Mouse (Mus musculus): Measurements from ENCODE around the gene Snrpf.
"Not testable (repeated sequence)": the region's sequence is repeated elsewhere in the genome, so short reads cannot be mapped to it uniquely, and the experiment has no call there.

Snrpf gene

DNA sequence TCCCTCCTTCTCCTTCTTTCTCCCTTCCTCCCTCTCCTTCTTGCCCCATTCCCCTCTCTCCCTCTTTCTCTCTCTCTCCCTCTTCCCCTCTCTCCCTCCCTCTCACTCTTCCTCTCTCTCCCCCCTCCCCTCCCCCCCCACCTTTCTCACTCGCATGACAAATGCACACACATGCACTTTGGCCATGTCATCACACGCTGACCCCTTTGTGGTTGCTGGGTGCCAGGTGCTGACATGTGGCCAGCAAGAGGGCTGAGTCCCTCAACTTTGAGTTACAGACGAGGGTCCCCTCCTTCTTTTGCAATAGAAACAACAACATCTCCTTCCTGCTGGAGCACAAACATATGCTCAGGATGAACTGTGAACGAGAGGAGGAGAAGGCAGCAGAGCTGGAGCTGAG, 14.5 kb downstream of the Snrpf start:
- no peak for DNase-seq

GRCm38 (mm10) chr10:93572209-93572608, 17.3 kb downstream of the Snrpf start:
- no peak for DNase-seq

DNA sequence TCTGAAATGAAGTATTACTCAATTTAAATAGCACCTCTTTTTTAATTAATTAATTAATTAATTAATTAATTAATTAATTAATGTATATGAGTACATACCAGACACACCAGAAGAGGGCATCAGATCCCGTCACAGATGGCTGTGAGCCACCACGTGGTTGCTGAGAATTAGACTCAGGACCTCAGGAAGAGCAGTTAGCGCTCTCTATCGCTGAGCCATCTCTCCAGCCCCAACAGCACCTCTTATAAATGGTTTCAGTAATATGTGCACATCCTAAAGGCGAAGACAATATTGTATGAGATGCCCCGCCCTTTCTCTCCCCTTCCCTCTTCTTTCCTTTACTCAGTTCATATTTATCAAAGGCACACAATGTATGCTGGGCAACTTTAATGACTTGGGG, 20.8 kb downstream of the Snrpf start:
- DNase-seq, result no peak

DNA sequence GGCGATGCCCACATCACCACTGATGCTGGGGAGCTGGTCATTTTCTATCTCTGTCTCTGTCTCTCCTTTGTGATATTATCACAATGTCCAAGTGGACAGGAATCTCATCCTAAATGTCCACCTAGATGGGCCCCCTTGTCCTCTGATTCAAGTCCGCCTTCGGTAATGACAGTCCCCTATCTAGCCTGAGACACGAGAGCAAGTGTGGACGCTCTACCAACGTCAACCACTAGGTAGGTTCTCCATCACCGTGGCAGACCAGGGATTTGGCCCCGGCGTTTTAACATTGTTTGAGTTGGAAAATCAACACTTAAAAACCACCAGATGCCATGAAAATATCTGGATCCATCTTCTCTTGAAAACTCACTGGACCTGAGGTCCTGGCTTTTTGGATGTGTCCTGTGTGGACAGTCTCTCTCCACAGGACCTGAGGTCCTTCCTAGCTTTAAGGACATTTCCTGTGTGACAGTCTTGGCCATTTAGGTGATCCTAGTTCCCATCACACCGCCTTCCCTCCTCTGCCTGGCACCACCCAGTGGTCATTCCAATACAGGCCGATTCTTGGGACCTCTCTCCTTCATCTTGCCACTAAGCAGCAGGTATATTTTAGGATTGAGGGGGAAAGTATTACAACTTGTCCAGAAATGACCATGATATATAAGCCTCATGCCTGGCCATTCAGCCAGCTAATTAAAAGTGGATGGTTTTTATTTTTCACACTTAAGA, 21.5 kb downstream of the Snrpf start:
- no peak for DNase-seq

GRCm38 (mm10) chr10:93567066-93567465, 22.4 kb downstream of the Snrpf start:
- no peak for DNase-seq

GRCm38 (mm10) chr10:93564518-93565090, 24.9 kb downstream of the Snrpf start:
- DNase-seq, result no peak

DNA sequence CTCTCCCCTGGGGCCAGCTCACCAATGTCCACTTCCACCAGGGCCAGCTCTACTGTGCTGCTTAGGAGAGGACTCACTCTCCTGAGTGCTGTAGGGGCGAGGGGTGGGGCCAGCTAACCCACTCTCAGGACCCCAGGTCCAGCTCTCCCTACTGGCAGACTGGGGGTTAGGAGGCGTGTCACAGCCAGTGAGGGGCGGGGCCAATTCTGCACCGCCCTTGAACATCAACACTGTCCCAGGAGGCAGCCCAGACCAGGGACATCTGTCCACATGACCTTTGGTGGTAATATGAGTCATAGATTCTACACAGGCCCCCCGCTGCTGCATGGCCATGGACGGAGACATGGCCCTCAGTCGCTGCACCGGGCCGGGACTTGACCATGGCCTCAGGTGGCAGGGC, 29.7 kb downstream of the Snrpf start:
- no peak for DNase-seq

DNA sequence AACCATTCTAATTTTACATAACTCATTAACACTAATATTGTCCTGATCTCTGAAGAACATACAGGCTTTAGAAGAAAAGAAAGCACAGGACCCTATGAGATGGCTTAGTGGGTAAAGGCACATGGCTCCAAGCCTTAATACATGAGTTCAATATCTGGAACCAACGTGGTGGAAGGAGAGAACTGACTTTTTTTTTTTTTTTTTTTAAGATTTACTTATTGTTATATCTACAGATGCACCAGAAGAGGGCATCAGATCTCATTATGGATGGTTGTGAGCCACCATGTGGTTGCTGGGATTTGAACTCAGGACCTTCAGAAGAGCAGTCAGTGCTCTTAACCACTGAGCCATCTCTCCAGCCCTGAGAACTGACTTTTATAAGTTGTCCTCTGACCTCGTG, 31.5 kb downstream of the Snrpf start:
- not testable (repeated sequence) for DNase-seq

GRCm38 (mm10) chr10:93552596-93552995, 36.9 kb downstream of the Snrpf start:
- DNase-seq, result no peak

- no peak for DNase-seq
Measured at GRCm38 (mm10) chr10:93549821-93550220, 39.7 kb downstream of the Snrpf start.

GRCm38 (mm10) chr10:93548991-93549390, 40.5 kb downstream of the Snrpf start:
- peak; percentile 83 for DNase-seq

- DNase-seq, result no peak
Measured at GRCm38 (mm10) chr10:93547741-93548270, 41.7 kb downstream of the Snrpf start.

- DNase-seq, result no peak
Measured at GRCm38 (mm10) chr10:93544172-93544571, 45.3 kb downstream of the Snrpf start.

DNA sequence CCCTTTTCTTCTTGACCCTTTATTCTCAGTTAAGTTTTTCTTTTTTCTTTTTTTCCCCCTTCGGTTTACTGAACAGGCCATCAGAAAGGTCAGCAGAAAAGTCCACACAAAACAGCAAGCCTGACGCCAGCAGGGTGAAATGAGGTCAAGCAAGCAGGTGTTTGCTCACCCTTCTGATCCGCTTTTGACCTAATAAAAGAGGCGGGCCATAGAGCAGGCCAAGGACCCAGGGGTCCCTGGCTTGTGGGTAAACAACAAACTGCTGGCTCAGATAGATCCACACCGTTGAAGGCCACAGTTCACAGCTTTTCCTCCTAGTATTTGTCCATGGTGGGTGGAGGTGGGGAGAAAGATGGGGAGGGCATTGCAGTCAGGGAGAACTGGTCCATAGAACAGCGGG, 46.3 kb downstream of the Snrpf start:
- no peak for DNase-seq

DNA sequence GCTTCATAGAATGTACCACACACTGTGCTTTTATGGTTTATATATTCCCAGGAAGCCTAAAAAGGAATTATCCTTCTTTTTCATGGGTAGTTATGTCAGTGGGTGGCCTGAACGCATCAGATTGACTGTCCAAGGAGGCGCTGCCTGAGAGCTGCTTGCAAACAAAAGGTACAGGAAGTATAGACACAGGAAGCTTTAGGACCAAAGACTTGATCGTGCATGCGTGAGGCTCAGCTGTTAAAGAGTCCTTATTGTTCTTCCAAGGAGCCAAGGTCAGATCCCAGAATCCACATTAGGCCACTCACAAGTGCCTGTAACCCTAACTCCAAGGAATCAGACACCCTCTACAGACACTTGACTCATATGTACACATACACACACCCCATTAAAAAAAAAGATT, 47.1 kb downstream of the Snrpf start:
- DNase-seq, result no peak

- DNase-seq, result no peak
Measured at GRCm38 (mm10) chr10:93541585-93541984, 47.9 kb downstream of the Snrpf start.

DNA sequence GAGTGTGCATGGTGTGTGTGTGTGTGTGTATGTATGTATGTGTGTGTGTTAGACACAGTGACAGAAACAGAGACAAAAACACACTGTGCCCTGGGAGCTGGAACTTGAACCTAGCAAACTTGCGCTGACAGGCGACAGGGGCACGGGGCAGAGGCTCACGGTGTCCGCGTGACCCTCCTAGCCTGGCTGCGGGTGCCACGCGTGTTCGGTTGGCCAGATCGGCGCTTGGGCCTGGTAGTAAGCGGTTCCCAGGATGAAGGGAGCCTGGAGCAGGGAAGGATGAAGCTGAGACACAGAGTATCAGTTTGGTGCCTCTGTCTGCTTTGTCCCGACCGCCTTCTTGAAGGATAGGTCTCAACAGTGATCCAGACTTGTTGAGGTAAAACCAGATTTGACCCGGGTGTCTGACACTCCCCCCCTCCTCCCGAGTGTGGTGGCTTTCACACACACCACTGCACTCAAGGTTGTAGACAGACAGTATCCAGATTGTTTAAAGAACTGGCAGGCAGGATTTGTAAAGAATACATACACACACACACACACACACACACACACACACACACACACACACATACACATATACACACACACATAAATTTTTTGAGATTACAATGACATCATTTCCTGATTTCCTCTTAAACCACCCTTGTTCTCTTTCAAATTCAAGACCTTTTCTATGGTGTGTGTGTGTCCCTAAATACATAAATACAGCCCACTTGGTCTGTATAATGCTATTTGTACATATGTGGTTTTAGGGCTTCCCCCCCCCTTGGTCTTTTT, 48.9 kb downstream of the Snrpf start, which contains the start of gene Ccdc38:
Gene Ccdc38 (plus strand): TSS at position 202 of the 780 bp plus-strand sequence.
- DNase-seq, result peak; percentile 36

GRCm38 (mm10) chr10:93539775-93540430, 49.6 kb downstream of the Snrpf start, which contains the start of gene Amdhd1:
Gene Amdhd1 (minus strand): TSS chr10:93540033.
- DNase-seq, result peak; percentile 87

GRCm38 (mm10) chr10:93538818-93539217, 50.7 kb downstream of the Snrpf start:
- no peak for DNase-seq

DNA sequence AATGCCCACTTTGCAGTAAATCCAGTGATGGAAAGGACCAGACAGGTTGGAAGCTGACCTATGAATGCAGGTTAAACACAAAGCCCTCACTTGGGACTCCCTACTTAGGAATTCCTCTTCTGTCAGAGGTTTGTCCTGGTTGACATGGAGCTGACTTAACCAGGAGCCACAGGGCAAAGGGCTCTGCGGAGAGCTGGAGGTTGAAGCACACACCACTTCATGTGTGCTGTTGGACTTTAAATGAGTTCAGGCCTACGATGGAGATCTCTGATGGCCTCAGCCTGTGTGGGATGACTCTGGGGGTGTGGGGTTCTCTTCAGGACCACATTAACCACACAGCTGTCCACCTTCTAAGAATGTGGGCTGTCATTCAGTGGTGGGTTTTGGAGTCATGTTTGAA, 51.2 kb downstream of the Snrpf start:
- no peak for DNase-seq
